Mouse (Mus musculus) lung, postnatal 14 days (tissue): Measurements from ENCODE around the gene AA986860.

Experiments used
- DNase-seq: peaks from one replicate; pipeline ENCODE4 v3.0.0; 2021

The AA986860 gene

GRCm38 (mm10) chr1:130737411-130737881 is 5.7 kb downstream of the AA986860 start:
- DNase-seq: no peak

- no peak for DNase-seq
Observed at GRCm38 (mm10) chr1:130737916-130738315, 6.1 kb downstream of the AA986860 start.

- DNase-seq: no peak
Observed at GRCm38 (mm10) chr1:130738551-130739106, 6.9 kb downstream of the AA986860 start.

- DNase-seq: no peak
Observed at GRCm38 (mm10) chr1:130739636-130740035, 7.9 kb downstream of the AA986860 start.

GRCm38 (mm10) chr1:130740227-130740648 is 8.5 kb downstream of the AA986860 start:
- DNase-seq: peak; percentile 57

GRCm38 (mm10) chr1:130740781-130741720 is 9.3 kb downstream of the AA986860 start:
- no peak for DNase-seq

- no peak for DNase-seq
Observed at GRCm38 (mm10) chr1:130742201-130742600, 10.4 kb downstream of the AA986860 start.

- no peak for DNase-seq
Observed at GRCm38 (mm10) chr1:130743775-130744174, 12.0 kb downstream of the AA986860 start.

- no peak for DNase-seq
Observed at GRCm38 (mm10) chr1:130744217-130744616, 12.4 kb downstream of the AA986860 start.

- no peak for DNase-seq
Observed at GRCm38 (mm10) chr1:130744961-130745360, 13.2 kb downstream of the AA986860 start.

- DNase-seq: no peak
Observed at GRCm38 (mm10) chr1:130745591-130745990, 13.8 kb downstream of the AA986860 start.

GRCm38 (mm10) chr1:130746819-130747218 is 15.0 kb downstream of the AA986860 start:
- DNase-seq: no peak

- DNase-seq: peak; percentile 55
Observed at GRCm38 (mm10) chr1:130759689-130760088, 27.9 kb downstream of the AA986860 start.

GRCm38 (mm10) chr1:130761597-130761996 is 29.8 kb downstream of the AA986860 start:
- DNase-seq: no peak

- no peak for DNase-seq
Observed at GRCm38 (mm10) chr1:130762045-130762760, 30.4 kb downstream of the AA986860 start.

GRCm38 (mm10) chr1:130764027-130764461 is 32.3 kb downstream of the AA986860 start:
- peak; percentile 76 for DNase-seq

- DNase-seq: peak; percentile 60
Observed at GRCm38 (mm10) chr1:130767066-130767465, 35.3 kb downstream of the AA986860 start.

- no peak for DNase-seq
Observed at GRCm38 (mm10) chr1:130769925-130770324, 38.1 kb downstream of the AA986860 start.

- DNase-seq: peak; percentile 66
Observed at GRCm38 (mm10) chr1:130770487-130770886, 38.7 kb downstream of the AA986860 start.

- DNase-seq: no peak
Observed at GRCm38 (mm10) chr1:130770981-130771494, 39.3 kb downstream of the AA986860 start.

GRCm38 (mm10) chr1:130775234-130775633 is 43.5 kb downstream of the AA986860 start:
- no peak for DNase-seq

GRCm38 (mm10) chr1:130775691-130776331 is 44.0 kb downstream of the AA986860 start:
- DNase-seq: no peak
